Mouse (Mus musculus): ENCODE results near the gene Foxo3. TPM values are rescaled to one million over a fixed set of nuclear protein-coding genes. Genes with fewer than 3 reads are reported as not detected.
A peak's percentile ranks its signal among the peaks of the same experiment; 100 is the strongest.

Foxo3 gene
- total RNA-seq, 2 experiments from 2014 or later: 40.1 to 41.1 TPM

GRCm38 (mm10) chr10:42251749-42252323 is 24.7 kb downstream of the Foxo3 start:
- no peak for DNase-seq (ENCODE audit: low spot score in 2 of 2)

- peak; percentile 43 to 84 for DNase-seq (ENCODE audit: low spot score in 2 of 2)
These were observed 25.4 kb downstream of the Foxo3 start for GRCm38 (mm10) chr10:42251203-42251602.

DNA sequence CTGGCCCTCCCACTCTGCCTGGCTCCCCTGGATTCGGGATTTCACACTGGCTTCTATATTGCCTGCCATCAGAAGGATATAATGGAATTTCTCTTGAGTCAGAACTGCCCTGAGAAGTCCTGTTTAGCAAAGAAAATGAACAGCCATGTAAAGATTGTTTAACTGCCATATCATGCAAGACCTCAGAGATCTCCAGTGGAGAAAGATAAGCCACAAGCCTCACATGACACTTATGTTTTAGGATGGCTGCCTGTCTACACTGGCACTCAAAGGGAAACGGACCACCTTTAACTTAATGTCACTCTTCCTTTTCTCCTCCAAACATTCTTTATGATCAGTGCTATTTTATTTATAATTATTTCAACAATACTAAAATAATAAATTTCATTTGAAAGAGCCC is 26.6 kb downstream of the Foxo3 start:
- DNase-seq (ENCODE audit: low spot score in 2 of 2): no peak

DNA sequence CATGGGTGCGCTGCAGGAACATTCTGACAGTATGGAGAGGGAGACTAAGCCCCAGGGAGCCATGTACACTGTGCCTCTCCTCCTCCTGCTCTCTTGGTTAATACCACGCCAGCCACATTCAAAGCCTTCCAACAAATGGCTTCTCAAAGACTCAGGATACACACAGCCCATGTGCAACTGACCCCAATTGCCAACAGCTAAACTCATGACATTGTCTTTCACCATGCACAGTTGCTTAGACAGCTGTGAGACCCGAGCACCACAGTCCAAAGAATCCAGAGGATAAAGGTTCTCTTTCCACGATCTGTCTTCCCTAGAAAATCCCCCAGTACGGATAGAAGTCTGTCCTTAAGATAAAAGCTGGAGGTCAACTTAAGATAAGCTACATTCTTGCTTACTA is 27.9 kb downstream of the Foxo3 start:
- DNase-seq (ENCODE audit: low spot score in 2 of 2): no peak

GRCm38 (mm10) chr10:42248156-42248555 is 28.4 kb downstream of the Foxo3 start:
- DNase-seq (ENCODE audit: low spot score in 2 of 2): no peak

GRCm38 (mm10) chr10:42247125-42247816 is 29.3 kb downstream of the Foxo3 start:
- DNase-seq (ENCODE audit: low spot score in 2 of 2): no peak

DNA sequence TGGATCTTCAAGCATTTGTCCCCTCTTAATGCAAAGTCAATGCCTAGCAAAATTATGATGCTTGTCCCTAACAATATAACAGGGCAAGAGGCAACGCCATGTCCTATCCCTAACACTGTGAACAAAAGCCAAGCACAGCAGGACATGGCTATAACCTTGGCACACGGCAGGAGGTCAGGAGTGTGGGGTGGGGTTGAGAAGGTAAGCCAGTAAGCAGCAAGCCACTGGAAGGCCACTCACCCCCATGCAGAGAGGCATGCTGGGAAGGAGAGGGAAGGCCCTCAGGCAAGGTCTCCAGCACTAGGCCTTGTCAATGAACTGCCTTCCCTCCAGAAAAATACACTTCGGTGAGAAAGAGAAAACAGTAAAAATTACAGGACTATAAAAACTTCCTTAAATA is 30.1 kb downstream of the Foxo3 start:
- no peak for DNase-seq (ENCODE audit: low spot score in 2 of 2)

DNA sequence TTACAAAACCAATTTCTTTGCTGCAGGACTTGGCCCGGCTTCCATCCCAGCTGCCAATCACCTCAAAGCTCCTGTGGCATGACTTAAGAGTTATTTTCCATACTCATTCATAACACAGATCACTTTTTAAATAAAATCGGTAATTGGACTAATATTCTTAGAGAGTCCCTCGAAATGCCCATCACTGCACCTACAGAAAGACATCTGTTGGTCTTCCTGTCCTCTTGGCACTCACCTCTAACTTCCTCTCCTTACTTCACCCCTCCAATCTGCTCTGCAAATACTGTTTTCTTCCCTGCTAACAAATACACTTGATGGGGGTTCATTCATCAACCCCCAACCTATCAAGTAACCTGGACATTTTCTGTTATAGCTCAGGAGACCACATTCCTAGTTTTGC is 30.9 kb downstream of the Foxo3 start:
- DNase-seq (ENCODE audit: low spot score in 2 of 2): no peak

DNA sequence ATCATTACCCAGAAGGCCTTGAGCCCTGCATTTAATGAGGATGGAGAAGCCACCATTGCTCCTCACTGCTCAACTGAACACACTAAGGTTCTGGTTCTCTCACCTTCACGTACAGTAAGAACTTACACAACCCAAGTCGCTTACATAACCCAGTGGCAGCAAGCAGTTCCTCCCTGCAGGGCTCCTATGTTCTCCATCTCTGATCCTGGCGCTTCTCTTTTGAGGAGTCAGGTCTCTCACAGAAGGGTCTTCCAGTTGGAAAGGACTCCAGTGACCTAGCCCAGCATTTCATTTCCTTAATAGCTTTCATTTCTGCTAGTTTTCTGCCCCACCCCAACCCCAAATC is 31.3 kb downstream of the Foxo3 start:
- DNase-seq (ENCODE audit: low spot score in 2 of 2): no peak

- DNase-seq (ENCODE audit: low spot score in 2 of 2): no peak
These were observed 31.9 kb downstream of the Foxo3 start for GRCm38 (mm10) chr10:42244420-42245255.

GRCm38 (mm10) chr10:42243925-42244324 is 32.6 kb downstream of the Foxo3 start:
- no peak for DNase-seq (ENCODE audit: low spot score in 2 of 2)

GRCm38 (mm10) chr10:42242484-42242883 is 34.1 kb downstream of the Foxo3 start:
- DNase-seq (ENCODE audit: low spot score in 2 of 2): no peak

- DNase-seq (ENCODE audit: low spot score in 2 of 2): no peak
These were observed 34.8 kb downstream of the Foxo3 start for GRCm38 (mm10) chr10:42241775-42242174.

- no peak for DNase-seq (ENCODE audit: low spot score in 2 of 2)
These were observed 36.8 kb downstream of the Foxo3 start for GRCm38 (mm10) chr10:42239810-42240111.

DNA sequence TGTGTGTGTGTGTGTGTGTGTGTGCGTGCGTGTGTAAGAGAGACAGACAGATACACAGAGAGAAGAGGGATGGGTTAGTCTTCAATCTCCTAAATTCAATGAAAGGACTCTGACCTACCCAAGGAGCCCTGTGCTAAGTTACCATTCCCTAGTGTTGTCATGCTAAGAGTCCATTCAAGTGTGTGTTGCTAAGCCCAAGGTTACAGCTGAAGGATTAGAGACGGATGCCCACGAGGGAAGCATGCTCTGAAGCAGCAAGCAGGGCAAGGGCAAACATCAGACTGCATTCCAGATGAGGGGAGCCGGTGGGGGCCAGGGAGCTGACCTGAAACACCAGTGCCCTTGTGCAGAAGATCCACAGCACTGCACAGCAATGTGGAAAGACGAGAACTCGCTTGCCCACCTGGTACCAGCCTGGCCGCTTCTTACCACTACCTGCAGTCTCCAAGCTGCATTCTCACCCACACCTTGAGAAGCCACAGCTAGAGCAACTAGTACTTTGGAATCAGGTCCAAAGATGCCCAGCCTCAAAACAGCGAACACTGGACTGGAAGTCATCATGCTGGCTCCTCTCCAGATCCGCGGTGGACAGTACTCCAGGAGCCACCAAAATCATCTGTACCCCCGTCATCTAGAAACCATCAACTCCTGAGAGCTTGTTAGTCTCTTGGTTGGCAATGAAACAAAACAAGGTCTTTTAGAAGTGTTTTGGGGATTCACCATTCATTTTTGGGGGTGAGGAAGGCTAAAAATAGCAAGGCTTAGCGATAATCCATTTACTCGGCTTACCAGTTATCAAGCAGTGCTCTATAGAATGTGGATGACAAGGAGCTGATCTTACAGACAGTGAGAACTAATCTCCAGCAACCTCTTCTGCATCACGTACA is 37.4 kb downstream of the Foxo3 start:
- DNase-seq (ENCODE audit: low spot score in 2 of 2): no peak

DNA sequence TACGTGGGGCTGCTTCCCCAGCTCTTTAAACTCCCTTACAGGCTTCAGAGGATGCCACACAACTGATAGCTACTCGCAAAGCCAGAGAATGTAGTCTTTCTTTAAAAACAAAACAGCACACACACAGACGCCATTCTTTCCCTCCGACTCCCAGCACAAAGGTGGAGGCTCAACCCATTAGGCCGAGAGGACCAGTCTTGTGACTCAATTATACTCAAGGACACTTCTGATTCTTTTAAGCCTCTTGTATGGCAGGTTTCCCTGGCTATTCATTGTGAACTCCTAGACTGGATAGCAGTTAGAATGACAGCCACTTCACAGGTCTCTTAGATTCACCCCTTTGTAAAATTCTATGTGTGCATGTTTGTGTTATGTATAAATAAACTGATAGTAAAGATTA is 38.3 kb downstream of the Foxo3 start:
- no peak for DNase-seq (ENCODE audit: low spot score in 2 of 2)

- no peak for DNase-seq (ENCODE audit: low spot score in 2 of 2)
These were observed 39.0 kb downstream of the Foxo3 start for GRCm38 (mm10) chr10:42237556-42237955.

DNA sequence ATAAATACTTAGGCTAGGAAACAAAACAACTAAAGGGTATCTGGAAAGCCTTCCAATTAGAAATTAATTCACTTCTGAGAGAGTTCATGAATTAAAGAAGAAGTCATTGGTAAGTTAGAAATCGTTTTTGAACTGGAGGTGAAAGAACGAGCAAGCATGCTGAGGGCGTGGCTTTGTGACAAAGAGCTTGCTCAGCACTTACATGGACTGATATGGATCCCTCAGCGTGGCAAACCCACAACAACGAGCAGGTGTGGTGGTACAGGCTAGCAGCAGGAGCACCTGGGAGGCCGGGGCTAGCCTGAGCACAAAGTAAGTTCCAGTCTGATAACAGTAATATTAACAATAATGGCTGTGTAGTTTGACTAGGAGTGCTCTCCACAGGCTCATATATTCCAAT is 41.2 kb downstream of the Foxo3 start:
- DNase-seq (ENCODE audit: low spot score in 2 of 2): no peak

DNA sequence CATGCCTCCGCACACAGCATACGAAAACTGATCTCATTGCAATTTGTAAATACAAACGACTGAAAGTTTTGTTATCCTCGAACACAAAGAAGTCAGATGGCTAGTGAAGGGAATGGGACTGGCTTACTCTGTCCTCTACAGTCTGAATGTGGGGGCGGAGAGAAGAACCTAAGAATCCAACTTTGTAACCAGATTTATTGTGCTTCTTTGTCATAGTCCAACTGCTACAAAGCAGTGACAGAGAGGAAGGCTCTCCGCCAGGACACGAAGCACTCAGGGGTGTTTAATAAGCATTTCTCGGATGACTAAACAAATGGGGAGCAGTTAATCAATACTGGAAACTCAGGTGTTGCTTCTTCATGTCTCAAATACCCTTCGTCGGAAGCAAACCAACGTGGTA is 43.6 kb downstream of the Foxo3 start:
- no peak for DNase-seq (ENCODE audit: low spot score in 2 of 2)

DNA sequence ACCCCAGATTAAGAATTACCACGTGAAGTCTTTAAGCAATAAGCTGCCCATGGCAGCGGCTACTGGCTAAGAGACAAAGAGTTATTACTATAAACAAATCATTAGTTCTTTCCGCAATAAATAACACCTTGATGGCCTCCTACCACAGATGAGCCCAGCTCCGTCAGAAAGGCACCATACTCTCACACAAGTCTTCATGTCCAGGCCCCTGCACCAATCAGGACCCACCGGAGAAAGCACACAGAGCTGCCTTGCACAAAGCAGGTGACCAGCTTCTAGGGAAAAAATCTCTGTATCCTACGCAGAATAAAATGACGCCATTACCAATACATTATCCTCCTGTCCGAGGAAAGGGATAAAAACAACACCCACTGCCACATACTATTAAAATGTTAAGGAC is 44.7 kb downstream of the Foxo3 start:
- DNase-seq (ENCODE audit: low spot score in 2 of 2): no peak

DNA sequence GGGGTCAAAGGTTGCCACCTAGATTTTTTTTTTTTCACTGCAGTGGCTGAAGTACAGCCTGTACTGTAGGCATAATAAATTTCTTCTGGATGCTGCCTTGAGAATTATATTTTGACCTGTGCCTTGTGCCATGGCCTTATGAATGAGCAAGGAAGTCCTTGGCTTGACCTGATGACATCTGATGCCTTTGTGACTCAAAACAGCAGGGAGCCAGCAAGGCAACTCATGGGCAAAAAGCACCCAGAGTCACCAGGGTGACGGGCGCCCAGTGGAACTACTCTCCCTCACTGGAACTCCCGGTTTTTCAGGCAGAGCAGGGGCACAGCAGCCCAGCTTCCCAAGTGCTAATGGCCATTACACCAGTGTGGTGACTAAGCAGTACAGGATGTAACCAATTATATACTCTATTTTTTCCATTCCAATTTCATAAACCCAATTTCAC is 45.4 kb downstream of the Foxo3 start:
- no peak for DNase-seq (ENCODE audit: low spot score in 2 of 2)

Data from layer of hippocampus, postnatal 14 days (tissue).